Mouse (Mus musculus) heart, postnatal 14 days (tissue): ENCODE measurements around the gene Agtr1a. TPM values are rescaled to one million over a fixed set of nuclear protein-coding genes. Genes with fewer than 3 reads are reported as not detected.

Experiments
- DNase-seq, 2 experiments: peaks; one replicate each; pipeline ENCODE4 v3.0.0; 2021 to 2022
- intact Hi-C: fragments of 180-260 bp; cut with DNase I; formaldehyde crosslinking; loops from one replicate; pipeline ENCODE4 v1.15.1; 2025
- total RNA-seq, 2 experiments: library from RNA; stranded (reverse); gene quantifications; 2 replicates each; pipeline ENCODE4 v1.2.3; 2021

Gene Agtr1a
- total RNA-seq, 2 experiments from 2014 or later: 39.3 to 42.2 TPM

- no peak for DNase-seq
- intact Hi-C loops: no loop called here
These were observed 22.4 kb downstream of the Agtr1a start for GRCm38 (mm10) chr13:30358456-30359168.

- DNase-seq: no peak
- intact Hi-C loops: no loop called here
These were observed 23.6 kb downstream of the Agtr1a start for GRCm38 (mm10) chr13:30359886-30360285.

GRCm38 (mm10) chr13:30361002-30361401 lies 24.8 kb downstream of the Agtr1a start:
- no peak for DNase-seq
- intact Hi-C loops: no loop called here

- intact Hi-C loops: no loop called here
- no peak for DNase-seq
These were observed 25.8 kb downstream of the Agtr1a start for GRCm38 (mm10) chr13:30362048-30362447.

GRCm38 (mm10) chr13:30364097-30364625 lies 27.9 kb downstream of the Agtr1a start:
- intact Hi-C loops: no loop called here
- DNase-seq: no peak

GRCm38 (mm10) chr13:30364780-30365179 lies 28.5 kb downstream of the Agtr1a start:
- intact Hi-C loops: no loop called here
- DNase-seq: no peak

- intact Hi-C loops: no loop called here
- no peak for DNase-seq
These were observed 29.1 kb downstream of the Agtr1a start for GRCm38 (mm10) chr13:30365378-30365777.

GRCm38 (mm10) chr13:30368116-30368515 lies 31.9 kb downstream of the Agtr1a start:
- DNase-seq: no peak
- intact Hi-C loops: no loop called here

GRCm38 (mm10) chr13:30368746-30369145 lies 32.5 kb downstream of the Agtr1a start:
- DNase-seq: no peak
- intact Hi-C loops: no loop called here

GRCm38 (mm10) chr13:30378868-30379267 lies 42.6 kb downstream of the Agtr1a start:
- intact Hi-C loops: no loop called here
- no peak for DNase-seq

GRCm38 (mm10) chr13:30385183-30385582 lies 48.9 kb downstream of the Agtr1a start:
- no peak for DNase-seq
- intact Hi-C loops: no loop called here

GRCm38 (mm10) chr13:30394123-30394522 lies 57.9 kb downstream of the Agtr1a start:
- intact Hi-C loops: no loop called here
- DNase-seq: no peak

- intact Hi-C loops: no loop called here
- no peak for DNase-seq
These were observed 60.2 kb downstream of the Agtr1a start for GRCm38 (mm10) chr13:30396431-30396830.

- no peak for DNase-seq
- intact Hi-C loops: no loop called here
These were observed 62.6 kb downstream of the Agtr1a start for GRCm38 (mm10) chr13:30398852-30399251.

- DNase-seq: no peak
These were observed 64.4 kb downstream of the Agtr1a start for GRCm38 (mm10) chr13:30400621-30401020.

GRCm38 (mm10) chr13:30403874-30404273 lies 67.6 kb downstream of the Agtr1a start:
- DNase-seq: no peak
- intact Hi-C loops: no loop called here

More at GRCm38 (mm10) chr13:30400621-30401020, 64.4 kb downstream of the Agtr1a start:
- intact Hi-C loops: no loop called here

GRCm38 (mm10) chr13:30418611-30419010 lies 82.4 kb downstream of the Agtr1a start:
- DNase-seq: peak; percentile 5 to 24
- intact Hi-C loops: no loop called here

- peak; percentile 27 to 37 for DNase-seq
- intact Hi-C loops: no loop called here
These were observed 90.8 kb downstream of the Agtr1a start for GRCm38 (mm10) chr13:30427008-30427407.

- no peak for DNase-seq
- intact Hi-C loops: no loop called here
These were observed 91.2 kb downstream of the Agtr1a start for GRCm38 (mm10) chr13:30427436-30427835.
